Mouse (Mus musculus) forebrain, embryonic 15.5 days (tissue): Measurements from ENCODE around the gene Cct4. TPM values are rescaled to one million over a fixed set of nuclear protein-coding genes. Genes with fewer than 3 reads are reported as not detected.
A peak's percentile ranks its signal among the peaks of the same experiment; 100 is the strongest.

Experiments used
- ATAC-seq: fragments of 200-750 bp; cut with Nextera tagmentation; replicated peaks from 2 replicates; pipeline ENCODE4 v1.8.0; 2017; ENCODE audit warnings: mild to moderate bottlenecking, moderate TSS enrichment, moderate library complexity
- H3K27ac ChIP-seq: fragments of 300-500 bp; sonication (generic); replicated peaks from 2 replicates; pipeline ENCODE4 v1.5.1; 2015; ENCODE audit warnings: mild to moderate bottlenecking, inconsistent platforms
- H3K27me3 ChIP-seq: fragments of 300-500 bp; sonication (generic); 2 replicates; pipeline ENCODE4 v1.6.1; 2015; ENCODE audit warnings: inconsistent platforms
- H3K36me3 ChIP-seq: fragments of 300-500 bp; sonication (generic); 2 replicates; pipeline ENCODE4 v1.6.1; 2015; ENCODE audit warnings: mild to moderate bottlenecking, inconsistent platforms
- H3K4me1 ChIP-seq: fragments of 300-500 bp; sonication (generic); 2 replicates; pipeline ENCODE4 v1.6.1; 2015; ENCODE audit warnings: inconsistent platforms
- H3K4me2 ChIP-seq: fragments of 300-500 bp; sonication (generic); replicated peaks from 2 replicates; pipeline ENCODE4 v1.6.1; 2015; ENCODE audit warnings: mild to moderate bottlenecking, inconsistent platforms
- H3K4me3 ChIP-seq: fragments of 300-500 bp; sonication (generic); 2 replicates; pipeline ENCODE4 v1.5.1; 2015; ENCODE audit warnings: mild to moderate bottlenecking, inconsistent platforms
- H3K9ac ChIP-seq: fragments of 300-500 bp; sonication (generic); replicated peaks from 2 replicates; pipeline ENCODE4 v1.6.1; 2015; ENCODE audit warnings: mild to moderate bottlenecking, inconsistent platforms
- H3K9me3 ChIP-seq: fragments of 300-500 bp; sonication (generic); 2 replicates; pipeline ENCODE4 v1.6.1; 2016; ENCODE audit warnings: inconsistent platforms
- WGBS: fragments of 180-500 bp; shearing (Covaris S2); methylation state at CpG from one replicate; pipeline ENCODE4 v1.1.7; 2015; ENCODE audit warnings: mixed read lengths; 5-methylcytosine and 5-hydroxymethylcytosine counted together
- polyA plus RNA-seq: library from polyadenylated mRNA; unstranded; fragments of >200 nt; fragmentation: Nextera tagmentation; extraction: Ambion mirVana; gene quantifications from 2 replicates; pipeline ENCODE4 v1.2.1, GENCODE M21; 2015

Cct4 gene
- polyA plus RNA-seq, 1 experiment from 2014 or later: 335 TPM

GRCm38 (mm10) chr11:22971835-22972709 lies 18.2 kb upstream of the Cct4 start, which contains the start of gene Zrsr1:
Zrsr1 (plus strand) TSS chr11:22972005.
- Histone ChIP-seq H3K9me3 (peaks cover 20% of the 10 kb centered on the region; the same call in 1 of the 2 replicates), H3K9ac (peak within 1 kb of the TSS; percentile 44), H3K4me2 (peak within 1 kb of the TSS; percentile 63), H3K27me3 (no peaks in the 10 kb centered on the region), H3K4me1 (peaks cover 27% of the 10 kb centered on the region), H3K27ac (peak within 1 kb of the TSS; percentile 73), H3K36me3 (0 out of 2 replicates have a peak, but pooled peaks cover 2% of the 10 kb centered on the region), H3K4me3 (peak within 1 kb of the TSS; percentile 54)
- peak; percentile 81 for ATAC-seq
- 58% methylated on average over 56 of the region's 56 CpGs for WGBS

DNA sequence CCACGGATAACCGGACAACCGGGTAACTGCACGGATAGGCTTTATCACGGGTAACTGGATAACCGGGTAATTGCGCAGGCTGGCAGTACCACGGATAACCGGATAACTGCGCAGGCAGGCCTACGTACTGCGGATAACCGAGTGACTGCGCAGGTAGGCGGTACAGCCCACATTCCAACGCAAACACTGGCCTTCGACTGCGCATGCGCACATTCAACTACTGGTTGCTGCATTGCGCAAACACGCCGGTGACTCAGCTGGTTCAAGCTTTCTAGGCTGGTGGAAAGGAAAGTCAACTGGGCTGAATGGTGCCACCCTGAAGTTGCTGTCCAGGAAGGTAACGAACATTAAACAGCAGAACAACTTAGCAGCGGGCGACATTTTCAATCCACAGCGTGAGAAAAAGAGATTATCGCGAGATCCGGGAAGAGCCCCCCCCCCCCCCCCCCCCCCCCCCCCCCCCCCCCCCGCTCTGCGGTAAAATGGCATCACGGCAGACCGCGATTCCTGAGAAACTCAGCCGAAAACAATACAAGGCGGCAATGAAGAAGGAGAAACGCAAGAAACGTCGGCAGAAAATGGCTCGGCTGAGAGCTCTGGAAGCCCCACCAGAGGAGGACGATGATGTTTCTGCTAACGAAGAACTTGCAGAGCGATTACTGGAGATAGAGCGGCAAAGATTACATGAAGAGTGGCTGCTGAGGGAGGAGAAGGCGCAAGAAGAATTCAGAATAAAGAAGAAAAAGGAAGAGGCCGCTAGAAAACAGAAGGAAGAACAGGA lies 17.4 kb upstream of the Cct4 start:
- Histone ChIP-seq H3K9ac (peak overlapping the region; percentile 49), H3K4me1 (peaks cover 28% of the 10 kb centered on the region), H3K36me3 (0 out of 2 replicates have a peak, but pooled peaks cover 2% of the 10 kb centered on the region), H3K4me2 (peak overlapping the region; percentile 63), H3K27ac (peak overlapping the region; percentile 74), H3K4me3 (peak overlapping the region; percentile 54), H3K9me3 (peaks cover 17% of the 10 kb centered on the region; the same call in 1 of the 2 replicates), H3K27me3 (no peaks in the 10 kb centered on the region)
- ATAC-seq: peak; percentile 70
- 48% methylated on average over 45 of the region's 46 CpGs for WGBS

GRCm38 (mm10) chr11:22973599-22973998 lies 16.7 kb upstream of the Cct4 start:
- H3K4me3 ChIP-seq: peak overlapping the region; percentile 54
- no peak for ATAC-seq
- WGBS: 52% methylated on average over 14 of the region's 14 CpGs
- peak overlapping the region; percentile 53 for H3K4me2 ChIP-seq
- H3K27me3 ChIP-seq: no peaks in the 10 kb centered on the region
- H3K9ac ChIP-seq: peak overlapping the region; percentile 49
- 0 out of 2 replicates have a peak, but pooled peaks cover 2% of the 10 kb centered on the region for H3K36me3 ChIP-seq
- peak overlapping the region; percentile 74 for H3K27ac ChIP-seq
- H3K9me3 ChIP-seq: peaks cover 17% of the 10 kb centered on the region; the same call in 1 of the 2 replicates
- H3K4me1 ChIP-seq: peaks cover 33% of the 10 kb centered on the region

GRCm38 (mm10) chr11:22978215-22978614 lies 12.1 kb upstream of the Cct4 start:
- Histone ChIP-seq H3K27me3 (no peaks in the 10 kb centered on the region), H3K36me3 (0 out of 2 replicates have a peak, but pooled peaks cover 2% of the 10 kb centered on the region), H3K9me3 (peaks cover 3% of the 10 kb centered on the region; the same call in 1 of the 2 replicates), H3K4me3 (no peak overlapping the region), H3K4me2 (no peak overlapping the region), H3K9ac (no peak overlapping the region), H3K4me1 (peaks cover 58% of the 10 kb centered on the region), H3K27ac (no peak overlapping the region)
- ATAC-seq: no peak
- WGBS: 96% methylated on average over 3 of the region's 3 CpGs

DNA sequence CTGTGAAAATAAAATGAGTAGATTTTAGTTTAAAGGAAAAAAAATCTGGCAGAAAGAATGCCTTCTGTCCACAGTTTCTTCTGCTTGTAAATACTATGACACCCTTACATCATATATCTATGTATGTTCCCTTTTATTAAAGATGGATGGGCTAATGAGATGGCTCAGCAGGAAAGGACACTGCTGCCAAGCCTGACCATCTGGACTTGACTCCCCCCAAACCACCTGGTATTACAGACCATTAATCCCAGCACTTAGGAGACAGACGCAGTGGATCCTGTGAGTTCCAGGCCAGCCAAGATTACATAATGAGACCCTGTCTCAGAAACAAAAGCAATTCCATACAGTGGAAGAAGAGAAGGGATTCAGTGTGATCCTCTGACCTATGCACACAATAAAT lies 11.6 kb upstream of the Cct4 start:
- Histone ChIP-seq H3K9ac (no peak overlapping the region), H3K27me3 (no peaks in the 10 kb centered on the region), H3K36me3 (0 out of 2 replicates have a peak, but pooled peaks cover 2% of the 10 kb centered on the region), H3K4me2 (no peak overlapping the region), H3K9me3 (no peaks in the 10 kb centered on the region), H3K4me1 (peaks cover 58% of the 10 kb centered on the region), H3K4me3 (no peak overlapping the region), H3K27ac (no peak overlapping the region)
- 39% methylated on average over 1 of the region's 1 CpGs for WGBS
- no peak for ATAC-seq

GRCm38 (mm10) chr11:22979221-22979620 lies 11.1 kb upstream of the Cct4 start:
- Histone ChIP-seq H3K36me3 (0 out of 2 replicates have a peak, but pooled peaks cover 2% of the 10 kb centered on the region), H3K9ac (no peak overlapping the region), H3K27me3 (no peaks in the 10 kb centered on the region), H3K4me2 (no peak overlapping the region), H3K4me3 (no peak overlapping the region), H3K4me1 (peaks cover 53% of the 10 kb centered on the region), H3K27ac (no peak overlapping the region), H3K9me3 (no peaks in the 10 kb centered on the region)
- 90% methylated on average over 1 of the region's 1 CpGs for WGBS
- ATAC-seq: no peak

DNA sequence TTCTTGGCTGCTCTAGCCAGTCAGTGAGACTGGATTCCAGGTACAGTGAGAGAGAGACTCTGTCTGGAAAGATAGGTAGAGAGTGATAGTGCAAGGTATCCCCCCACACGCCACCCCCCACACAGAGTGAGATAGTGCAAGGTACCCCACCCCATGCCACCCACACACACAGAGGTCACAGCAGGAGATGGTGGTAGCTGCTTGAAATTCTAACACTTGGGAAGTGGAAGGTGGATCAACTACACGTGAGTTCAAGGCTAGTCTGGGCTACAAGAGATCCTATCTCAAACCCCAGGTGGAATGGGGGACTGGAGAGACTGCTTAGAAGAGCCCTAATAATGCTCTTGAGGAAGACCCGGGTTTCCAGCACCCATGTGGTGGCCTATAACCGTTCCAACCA lies 9.3 kb upstream of the Cct4 start:
- WGBS: 51% methylated on average over 4 of the region's 4 CpGs
- peak overlapping the region; percentile 59 for H3K4me2 ChIP-seq
- ATAC-seq: no peak

DNA sequence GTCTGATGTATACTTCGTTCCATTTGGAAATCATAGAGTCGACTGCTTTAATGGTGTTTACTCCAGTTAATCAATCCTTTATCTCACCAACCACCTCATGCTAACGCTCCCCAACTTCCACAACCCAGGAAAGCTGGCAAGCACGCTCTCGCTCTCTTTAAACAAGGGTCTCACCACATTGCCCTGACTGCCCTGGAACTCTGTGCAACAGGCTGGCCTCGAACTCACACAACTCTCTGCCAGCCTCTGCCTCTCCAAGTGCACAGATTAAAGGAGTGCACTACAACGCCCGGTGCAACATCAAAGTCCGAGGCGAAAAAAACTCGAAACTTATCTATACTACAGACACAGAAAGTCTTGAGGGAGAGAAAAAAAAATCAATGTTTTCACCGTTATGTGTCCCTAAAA lies 8.8 kb upstream of the Cct4 start:
- Histone ChIP-seq H3K27me3 (no peaks in the 10 kb centered on the region), H3K4me1 (peaks cover 34% of the 10 kb centered on the region), H3K27ac (peak overlapping the region; percentile 96), H3K4me2 (peak overlapping the region; percentile 59), H3K9me3 (no peaks in the 10 kb centered on the region), H3K9ac (peak overlapping the region; percentile 67), H3K36me3 (no peaks in the 10 kb centered on the region), H3K4me3 (peak overlapping the region; percentile 65)
- 3% methylated on average over 12 of the region's 12 CpGs for WGBS
- ATAC-seq: peak; percentile 53

More for the DNA sequence above, 9.3 kb upstream of the Cct4 start:
- peaks cover 39% of the 10 kb centered on the region for H3K4me1 ChIP-seq
- 0 out of 2 replicates have a peak, but pooled peaks cover under 1% of the 10 kb centered on the region for H3K36me3 ChIP-seq
- H3K4me3 ChIP-seq: peak overlapping the region; percentile 65
- no peaks in the 10 kb centered on the region for H3K9me3 ChIP-seq
- H3K27me3 ChIP-seq: no peaks in the 10 kb centered on the region
- peak overlapping the region; percentile 67; the same call in 1 of the 2 replicates for H3K9ac ChIP-seq
- H3K27ac ChIP-seq: no peak overlapping the region

- H3K4me1 ChIP-seq: peaks cover 31% of the 10 kb centered on the region
- H3K36me3 ChIP-seq: no peaks in the 10 kb centered on the region
- ATAC-seq: peak; percentile 94
- H3K4me2 ChIP-seq: peak within 1 kb of the TSS; percentile 59
- peak within 1 kb of the TSS; percentile 65 for H3K4me3 ChIP-seq
- peak within 1 kb of the TSS; percentile 67 for H3K9ac ChIP-seq
- no peaks in the 10 kb centered on the region for H3K27me3 ChIP-seq
- peak within 1 kb of the TSS; percentile 96 for H3K27ac ChIP-seq
- WGBS: 2% methylated on average over 42 of the region's 42 CpGs
- no peaks in the 10 kb centered on the region for H3K9me3 ChIP-seq
Measured at GRCm38 (mm10) chr11:22981984-22982757, 8.1 kb upstream of the Cct4 start, which contains the start of the genes Gm28048 and Commd1. Gm28048 (minus strand) TSS chr11:22982090. Commd1 (minus strand) TSS chr11:22982382.

- H3K9me3 ChIP-seq: no peaks in the 10 kb centered on the region
- 62% methylated on average over 6 of the region's 6 CpGs for WGBS
- H3K27ac ChIP-seq: peak overlapping the region; percentile 96; the same call in 1 of the 2 replicates
- peaks cover 31% of the 10 kb centered on the region for H3K4me1 ChIP-seq
- ATAC-seq: no peak
- peak overlapping the region; percentile 59 for H3K4me2 ChIP-seq
- no peaks in the 10 kb centered on the region for H3K27me3 ChIP-seq
- H3K36me3 ChIP-seq: no peaks in the 10 kb centered on the region
- H3K4me3 ChIP-seq: no peak overlapping the region; the same call in 1 of the 2 replicates
- no peak overlapping the region for H3K9ac ChIP-seq
Measured at GRCm38 (mm10) chr11:22982846-22983245, 7.5 kb upstream of the Cct4 start.

DNA sequence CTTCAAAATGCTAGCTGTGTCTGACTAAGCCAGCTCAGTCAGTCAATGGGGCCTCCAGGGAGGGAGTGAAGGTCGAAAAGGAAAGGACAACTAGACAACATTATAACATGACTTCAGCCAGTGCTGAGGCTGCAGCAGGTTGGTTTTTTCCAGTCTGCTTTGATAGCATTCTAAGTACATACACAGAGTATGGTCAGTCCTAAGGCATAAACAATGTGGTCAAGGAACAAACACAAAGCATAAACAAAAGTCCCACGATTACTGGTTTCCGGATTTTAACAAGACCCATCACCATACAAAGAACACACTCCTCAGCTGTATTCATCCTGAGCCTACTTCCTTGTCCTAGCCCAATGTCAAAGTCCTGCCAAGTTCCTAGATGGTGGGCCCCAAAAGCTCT lies 4.8 kb upstream of the Cct4 start:
- no peak for ATAC-seq
- 81% methylated on average over 3 of the region's 3 CpGs for WGBS

More for the DNA sequence above, 4.8 kb upstream of the Cct4 start:
- H3K9ac ChIP-seq: no peak overlapping the region
- H3K27me3 ChIP-seq: no peaks in the 10 kb centered on the region
- H3K4me1 ChIP-seq: peaks cover 17% of the 10 kb centered on the region
- H3K4me2 ChIP-seq: no peak overlapping the region
- H3K9me3 ChIP-seq: no peaks in the 10 kb centered on the region
- H3K4me3 ChIP-seq: no peak overlapping the region
- no peak overlapping the region for H3K27ac ChIP-seq
- no peaks in the 10 kb centered on the region for H3K36me3 ChIP-seq
